Mouse (Mus musculus) adrenal gland, adult 18-20 months (tissue): ENCODE data around the gene Map3k13. TPM values are rescaled to one million over a fixed set of nuclear protein-coding genes. Genes with fewer than 3 reads are reported as not detected.
A peak's percentile ranks its signal among the peaks of the same experiment; 100 is the strongest.
"Not testable (repeated sequence)": the region's sequence is repeated elsewhere in the genome, so short reads cannot be mapped to it uniquely, and the experiment has no call there.

Experiments used
- DNase-seq, 2 experiments: peaks; one replicate each; pipeline ENCODE4 v3.0.0; 2021 to 2022; ENCODE audit warnings: low spot score in 2 of 2
- long read RNA-seq, 2 experiments: library from polyadenylated mRNA; stranded (forward); transcript quantifications; one replicate each; pipeline ENCODE4 v2.0.0; 2021
- total RNA-seq, 2 experiments: library from RNA; stranded (reverse); gene quantifications; 1 replicate in 1 of 2; 2 replicates in 1 of 2; pipeline ENCODE4 v1.2.3; 2021

The Map3k13 gene
- total RNA-seq: under 1 TPM; 0.70 to 0.77 TPM
- long read RNA-seq, experiment 1, partial matches to known transcripts: 0 of 1 reads
- long read RNA-seq, experiment 1, other reads (novel, unspliced or antisense): 1 of 1 reads
- long read RNA-seq, experiment 2, partial matches to known transcripts: 0 of 9 reads
- long read RNA-seq, experiment 2, other reads (novel, unspliced or antisense): 9 of 9 reads

DNA sequence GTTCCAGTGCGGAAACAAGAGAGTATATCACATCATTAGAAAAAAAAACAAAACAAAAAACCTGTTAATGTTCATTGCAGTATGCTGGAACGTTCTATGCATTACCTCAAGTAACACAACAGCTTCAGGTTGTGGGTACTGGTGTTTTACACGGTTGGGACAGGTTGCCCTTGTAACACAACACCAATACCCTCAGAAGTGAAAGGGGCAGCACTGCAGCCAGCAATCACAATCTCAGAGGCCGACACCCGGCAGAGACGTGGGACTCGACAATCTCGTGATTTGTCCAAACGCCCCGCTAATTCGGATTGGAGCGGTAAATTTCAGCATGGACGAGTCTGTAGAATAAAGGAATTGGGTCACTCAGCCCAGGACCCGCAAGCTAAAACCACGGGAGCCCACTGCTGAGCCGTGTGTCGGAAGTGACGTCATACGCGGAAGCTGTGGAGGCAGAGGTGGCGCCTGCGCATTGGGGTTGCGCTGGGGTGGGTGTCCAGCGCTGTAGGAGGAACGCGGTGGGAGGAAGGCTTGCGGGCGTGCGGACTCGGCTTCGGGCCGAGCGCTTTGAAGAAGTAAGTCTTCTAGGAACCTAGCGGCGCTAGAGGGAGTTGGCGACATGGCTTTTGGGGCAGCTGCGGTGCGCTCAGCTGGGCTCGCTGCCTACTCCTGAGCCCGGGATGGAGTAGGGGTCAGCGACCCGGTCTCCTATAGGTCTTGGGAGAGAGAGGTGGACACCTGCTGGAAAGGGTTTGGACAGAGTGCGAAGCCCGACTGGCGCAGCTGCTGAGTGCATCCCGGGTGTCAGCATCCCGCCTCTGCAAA lies at the start of gene Map3k13:
Map3k13 (plus strand) TSS at position 472 of the 822 bp plus-strand sequence.
- peak; percentile 92 to 95 for DNase-seq

DNA sequence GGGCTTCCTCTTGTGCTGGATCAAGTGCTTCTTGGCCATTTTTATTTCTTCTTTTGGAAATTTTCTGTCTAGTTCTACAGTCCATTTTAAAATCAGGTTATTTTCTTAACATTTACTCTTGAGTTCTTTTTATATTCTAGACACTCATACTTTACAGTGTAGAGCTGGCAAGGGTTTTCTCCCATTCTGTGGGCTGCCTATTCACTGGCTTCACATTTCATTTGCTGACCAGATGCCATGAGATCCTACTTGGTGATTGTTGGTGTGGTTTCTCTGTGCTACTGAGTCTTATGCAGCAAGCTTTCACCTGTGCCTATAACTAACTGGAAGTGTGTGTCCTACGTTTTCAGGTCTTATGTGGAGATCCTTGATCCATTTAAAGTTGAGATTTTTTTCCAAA lies 35.7 kb upstream of the Map3k13 start:
- DNase-seq: no peak

- no peak for DNase-seq
These were observed 25.9 kb upstream of the Map3k13 start for GRCm38 (mm10) chr16:21768255-21768654.

GRCm38 (mm10) chr16:21769667-21770066 lies 24.5 kb upstream of the Map3k13 start:
- DNase-seq: no peak

DNA sequence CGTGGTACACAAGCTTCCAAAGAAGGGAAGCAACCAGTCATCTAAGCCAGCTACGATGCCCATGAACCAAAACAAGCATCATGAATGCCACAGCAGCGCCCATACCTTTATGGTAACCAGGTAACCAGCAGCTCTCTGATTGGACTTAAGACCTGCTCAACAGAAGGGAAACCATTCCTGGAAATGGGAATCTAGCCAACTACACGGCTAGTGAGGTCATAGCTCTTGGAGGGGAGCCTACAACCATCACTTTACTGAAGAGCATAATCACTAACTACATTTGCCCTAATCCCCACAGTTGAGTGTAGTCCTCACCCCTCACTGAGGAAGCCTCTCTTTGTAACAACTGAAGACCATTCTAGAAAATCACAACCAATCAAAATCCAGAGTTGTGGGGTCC lies 19.4 kb upstream of the Map3k13 start:
- no peak for DNase-seq

DNA sequence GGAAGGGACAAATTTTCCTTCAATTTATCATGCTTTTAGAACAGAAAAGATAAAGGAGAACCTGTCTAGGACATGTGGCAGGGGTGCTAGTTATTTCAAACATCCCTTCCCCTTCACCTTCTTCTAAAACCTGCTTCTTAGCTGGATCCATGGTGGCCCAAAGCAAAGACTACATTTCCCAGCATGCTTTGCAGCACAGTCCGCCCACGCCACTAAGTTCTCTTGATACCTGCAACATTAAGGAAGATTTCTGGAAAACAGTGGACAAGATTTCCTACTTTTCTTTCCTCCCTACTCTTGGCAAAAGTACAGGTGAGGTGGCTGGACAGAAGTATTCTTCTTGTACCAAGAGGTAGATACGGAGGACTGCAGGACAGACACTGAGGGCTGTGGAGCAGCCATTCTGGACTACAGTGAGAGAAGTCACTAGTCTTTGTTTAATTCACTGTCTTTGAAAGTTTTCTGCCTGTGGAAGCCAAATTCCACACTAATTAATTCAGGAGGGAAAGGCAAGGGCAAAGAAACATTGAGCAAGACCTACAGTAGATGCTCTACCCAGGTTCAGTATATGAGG lies 15.8 kb upstream of the Map3k13 start:
- no peak for DNase-seq

DNA sequence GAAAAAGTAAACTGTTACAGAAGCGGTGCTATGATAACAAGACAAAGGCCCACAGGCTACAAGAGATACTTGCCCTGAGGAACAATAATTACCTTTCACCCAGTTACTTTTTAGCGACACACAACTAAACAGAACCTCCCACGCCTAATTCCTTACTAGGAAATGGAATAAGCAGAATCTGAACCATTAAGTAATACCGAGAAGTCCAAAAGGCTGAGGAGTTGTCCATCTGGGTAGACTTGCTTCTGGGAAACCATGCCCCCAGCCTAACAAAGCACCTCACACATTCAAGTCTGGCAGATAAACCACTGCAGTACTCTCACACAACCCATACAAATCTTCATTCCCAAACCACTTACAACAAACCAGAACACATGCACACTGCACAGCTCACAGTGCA lies 15.0 kb upstream of the Map3k13 start:
- DNase-seq: no peak

- no peak for DNase-seq
These were observed 12.9 kb upstream of the Map3k13 start for GRCm38 (mm10) chr16:21781277-21781676.

GRCm38 (mm10) chr16:21781895-21782294 lies 12.3 kb upstream of the Map3k13 start:
- no peak for DNase-seq

GRCm38 (mm10) chr16:21782807-21783206 lies 11.3 kb upstream of the Map3k13 start:
- no peak for DNase-seq

- no peak for DNase-seq
These were observed 9.1 kb upstream of the Map3k13 start for GRCm38 (mm10) chr16:21785000-21785399.

- DNase-seq: no peak
These were observed 7.8 kb upstream of the Map3k13 start for GRCm38 (mm10) chr16:21786317-21786716.

DNA sequence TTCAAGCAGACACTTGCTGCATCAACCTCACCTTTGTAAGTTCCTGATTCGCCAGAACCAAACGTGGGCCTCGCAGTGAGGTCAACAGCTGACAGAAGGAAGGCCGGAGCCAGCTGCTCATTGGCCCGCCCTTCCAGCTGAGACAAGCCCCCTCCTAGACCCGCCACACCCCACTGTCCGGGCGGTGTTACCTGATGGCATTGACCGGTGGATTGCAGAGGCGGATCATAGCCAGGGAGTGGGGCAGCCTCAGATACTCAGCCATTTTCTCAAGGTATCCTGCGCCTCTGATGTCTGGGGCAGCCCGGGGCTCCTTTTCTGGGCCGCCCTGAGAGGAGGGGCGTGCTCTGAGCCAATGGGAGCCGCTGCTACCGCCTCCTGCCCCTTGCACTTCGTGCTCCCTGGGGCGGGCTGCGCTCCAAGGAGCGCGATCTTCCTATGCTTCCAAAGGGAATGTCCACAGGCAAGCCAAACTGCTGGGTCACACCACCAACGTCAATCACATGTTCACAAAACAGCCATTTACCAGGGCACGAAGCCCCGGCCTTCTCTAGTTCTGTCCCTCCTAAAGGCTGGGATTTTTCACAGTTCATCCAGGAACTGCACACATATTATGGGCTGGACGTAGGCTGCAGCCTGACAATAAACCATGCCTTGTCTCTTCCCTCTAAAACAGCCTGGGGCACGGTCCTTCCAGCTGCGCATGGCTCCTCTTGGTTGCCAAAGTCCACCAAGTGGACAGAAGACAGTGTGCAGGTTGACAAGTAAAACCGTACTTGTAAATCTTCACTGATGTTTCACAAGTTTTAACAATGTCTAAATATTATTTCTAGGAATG lies 6.4 kb upstream of the Map3k13 start, which contains the start of gene Ehhadh:
Ehhadh (minus strand) TSS at position 292 of the 838 bp plus-strand sequence.
- peak; percentile 71 to 73 for DNase-seq

DNA sequence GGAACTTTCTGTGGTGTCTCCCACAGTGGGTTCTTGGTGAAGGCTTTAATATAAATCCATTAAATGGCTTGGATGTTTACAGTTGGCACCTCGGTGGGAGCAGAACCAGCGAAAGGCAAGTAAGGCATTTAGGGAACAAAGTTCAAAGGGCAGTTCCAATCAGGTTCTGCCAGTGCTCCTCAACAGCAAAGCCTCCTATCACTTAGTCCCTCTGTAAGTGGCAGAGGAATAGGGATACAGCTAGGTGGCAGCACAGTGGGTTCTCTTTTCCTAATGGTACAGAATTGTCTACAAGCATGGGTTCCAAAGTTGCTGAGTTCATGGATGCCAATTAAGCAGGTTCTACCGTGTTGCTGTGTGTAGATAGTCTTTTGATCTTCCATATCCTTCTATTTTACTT lies 5.6 kb upstream of the Map3k13 start:
- no peak for DNase-seq

- no peak for DNase-seq
These were observed 5.0 kb upstream of the Map3k13 start for GRCm38 (mm10) chr16:21789180-21789579.

- DNase-seq: no peak
These were observed 3.7 kb upstream of the Map3k13 start for GRCm38 (mm10) chr16:21790469-21790868.

DNA sequence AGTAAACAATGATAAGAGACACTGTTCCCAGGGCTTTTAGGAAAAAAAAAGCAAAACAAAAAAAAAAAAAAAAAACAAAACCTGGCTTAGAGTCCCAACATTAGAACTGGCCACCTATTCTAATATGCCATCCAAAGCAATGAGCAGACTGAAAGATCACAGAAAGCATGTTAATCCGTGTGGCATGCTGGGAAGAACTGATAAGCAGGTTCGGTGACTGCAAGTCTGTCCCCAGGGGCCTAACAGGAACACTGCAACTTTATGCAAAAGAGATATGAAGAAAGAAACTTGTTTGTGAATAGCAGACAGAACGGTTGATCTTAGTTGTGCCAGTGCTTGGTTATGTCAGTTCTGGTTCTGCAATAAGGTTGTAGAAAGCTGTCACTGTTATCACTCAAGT lies 2.4 kb upstream of the Map3k13 start:
- no peak for DNase-seq

GRCm38 (mm10) chr16:21793080-21793810 lies 901 bp upstream of the Map3k13 start:
- not testable (repeated sequence) for DNase-seq

DNA sequence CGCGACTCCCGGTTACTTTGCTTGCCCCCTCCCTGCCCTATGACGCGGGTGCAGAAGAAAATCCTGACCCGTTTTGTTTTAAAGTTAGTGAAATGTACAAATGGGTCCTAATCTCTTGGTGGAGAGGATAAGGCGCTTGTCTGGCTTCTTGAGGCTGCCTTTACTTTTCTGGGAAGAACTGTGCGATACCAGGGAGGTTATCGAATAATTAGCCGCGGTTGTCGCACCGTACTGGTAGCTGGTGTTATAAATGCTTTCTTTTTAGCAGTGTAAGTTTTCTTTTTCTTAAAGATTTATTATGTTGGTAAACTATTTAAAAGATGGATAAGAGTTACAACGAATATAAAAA lies 525 bp downstream of the Map3k13 start:
- no peak for DNase-seq

GRCm38 (mm10) chr16:21795071-21795470 lies 925 bp downstream of the Map3k13 start:
- no peak for DNase-seq

DNA sequence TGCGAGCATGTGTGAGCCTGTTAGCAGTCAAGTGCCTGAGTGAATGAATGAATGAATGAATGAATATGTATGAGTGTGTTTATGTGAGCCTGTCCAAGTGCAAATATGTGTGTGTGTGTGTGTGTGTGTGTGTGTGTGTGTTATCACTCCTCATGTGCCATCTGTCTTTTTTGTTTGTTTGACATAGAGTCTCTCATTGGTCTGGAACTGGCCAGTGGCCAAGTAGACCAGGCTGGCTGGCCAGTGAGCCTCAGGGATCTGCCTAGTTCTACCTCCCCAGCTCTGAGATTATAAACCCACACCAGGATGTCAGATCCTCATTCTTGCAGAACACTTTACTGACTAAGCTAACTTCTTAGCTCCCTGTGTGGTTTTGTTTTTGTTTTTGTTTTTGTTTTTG lies 10.1 kb downstream of the Map3k13 start:
- no peak for DNase-seq
